Mouse (Mus musculus) testis, adult 2 months (tissue): Measurements from ENCODE around the gene Fam155a.

ENCODE experiments used
- CTCF ChIP-seq: fragments of 200-500 bp; IDR thresholded peaks from 2 replicates; pipeline ENCODE4 v1.5.1; 2012; ENCODE audit warnings: low read depth, mild to moderate bottlenecking, inconsistent platforms, low read length, moderate library complexity; ENCODE audit not compliant: control insufficient read depth, insufficient read depth, insufficient replicate concordance
- POLR2A ChIP-seq: fragments of 200-500 bp; IDR thresholded peaks from 2 replicates; pipeline ENCODE4 v1.6.1; 2012; ENCODE audit warnings: low read depth, mild to moderate bottlenecking, inconsistent platforms, low read length, moderate library complexity; ENCODE audit not compliant: control insufficient read depth

DNA sequence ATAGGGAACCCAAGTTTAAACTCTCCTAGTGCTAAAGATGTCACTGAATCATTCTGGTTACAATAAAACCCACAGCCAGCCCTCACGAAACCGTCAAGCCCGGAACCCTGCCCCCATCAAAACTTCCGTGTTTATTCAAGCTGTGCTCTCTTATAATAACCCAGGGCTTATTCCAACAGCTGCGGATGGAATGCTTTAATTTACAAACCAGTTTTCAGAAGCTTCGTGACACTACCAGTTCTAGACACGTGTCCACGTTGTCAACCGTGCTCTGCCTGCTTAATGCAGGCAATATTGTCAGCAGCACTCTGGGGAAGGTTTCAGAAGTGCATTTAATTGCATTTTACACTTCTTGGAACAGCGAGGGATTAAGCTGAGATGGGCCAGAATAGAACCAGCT lies 603.0 kb downstream of the Fam155a start:
- TF ChIP-seq POLR2A (no peak), CTCF (no peak)
